Mouse (Mus musculus): ENCODE data around the gene Rgs9bp.

DNA sequence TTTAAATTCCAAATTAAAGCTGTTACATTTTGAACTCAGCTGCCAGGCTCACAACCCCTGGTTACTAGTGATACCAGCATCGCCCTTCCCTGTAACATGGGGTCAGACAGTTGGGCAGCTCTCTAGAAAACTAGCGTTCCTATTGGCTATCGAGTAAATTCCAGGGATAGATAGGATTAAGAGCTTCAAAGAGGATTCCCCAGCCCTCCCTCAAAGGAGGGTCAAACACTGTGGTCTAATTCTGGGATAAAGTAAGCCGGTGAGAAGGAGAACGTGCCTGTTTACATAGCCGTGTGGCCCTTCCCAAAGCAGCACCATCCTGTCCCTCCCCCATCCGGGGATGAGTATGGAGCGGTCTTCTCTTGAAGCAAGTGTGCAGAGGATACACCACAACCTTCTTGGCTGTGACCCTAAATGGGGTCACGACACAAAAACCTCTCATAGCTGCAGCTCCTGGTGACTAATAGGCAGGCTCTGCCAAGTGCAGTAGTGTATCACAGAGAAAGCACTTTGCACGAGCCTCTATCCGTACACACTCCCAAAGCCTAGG, 1.8 kb downstream of the Rgs9bp start:
- TF ChIP-seq CTCF (IDR thresholded peaks at IDR 0.05; ENCODE audit: control insufficient read depth, insufficient read depth, insufficient read length) (no peak), MYOG (IDR thresholded peaks at IDR 0.05; ENCODE audit: control insufficient read depth, extremely low read depth, insufficient read length) (no peak)

Measured in C2C12 (cell line).